Mouse (Mus musculus) frontal cortex, postnatal 10 days (tissue): Measurements from ENCODE around the gene Fibin.

Experiments
- DNase-seq, 2 experiments: peaks; one replicate each; pipeline ENCODE4 v3.0.0; 2022; ENCODE audit warnings: low spot score in 2 of 2, mixed read lengths in 1 of 2

Fibin gene

DNA sequence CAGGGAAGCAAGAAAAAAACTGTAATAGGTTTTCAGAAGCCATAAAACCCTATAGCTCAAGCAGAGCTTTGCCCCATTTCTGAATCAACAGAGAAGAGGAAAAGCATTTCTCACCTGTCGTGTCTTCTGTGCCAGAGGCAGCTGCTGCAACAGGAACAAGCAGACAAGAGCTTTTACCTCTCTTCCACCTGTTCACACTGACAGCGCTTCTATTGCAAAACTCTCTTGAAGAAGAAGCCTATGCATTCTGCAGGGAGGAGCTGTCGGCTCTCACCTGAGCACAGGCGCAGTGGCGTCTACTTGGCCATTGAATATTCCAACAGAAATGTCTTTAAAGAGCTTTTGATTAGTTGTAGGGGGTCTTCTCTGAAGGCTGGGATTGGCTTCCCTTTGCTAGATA lies 48.9 kb downstream of the Fibin start:
- no peak for DNase-seq

DNA sequence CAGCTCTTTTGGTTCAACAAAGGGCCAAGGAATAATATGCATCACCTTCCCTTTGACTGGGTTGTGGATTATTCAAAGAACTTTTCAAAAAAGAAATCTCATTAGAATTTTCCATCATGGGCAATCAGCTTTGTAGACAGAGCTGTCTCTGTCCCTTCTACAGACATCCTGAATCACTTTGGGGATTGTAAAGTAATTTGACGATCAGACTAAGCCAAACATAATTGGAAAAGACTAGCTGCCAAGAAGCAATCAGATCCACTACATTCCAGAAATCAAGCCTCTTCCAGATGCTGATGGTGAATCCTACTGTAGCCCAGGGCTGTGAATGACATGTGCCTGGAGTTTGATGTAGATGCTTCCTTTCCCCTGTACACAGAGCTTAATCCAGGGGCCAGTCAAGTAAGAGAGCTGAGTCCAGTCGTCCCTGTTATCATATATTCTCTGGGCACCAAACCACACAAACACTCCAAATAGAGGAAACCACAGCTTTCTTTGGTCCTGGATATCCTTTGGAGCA lies 49.6 kb downstream of the Fibin start:
- no peak for DNase-seq
